Mouse (Mus musculus): ENCODE results near the gene Nuak1. TPM values are rescaled to one million over a fixed set of nuclear protein-coding genes. Genes with fewer than 3 reads are reported as not detected.

Nuak1 gene
- polyA plus RNA-seq, 1 experiment from 2014 or later, result 3.4 TPM

DNA sequence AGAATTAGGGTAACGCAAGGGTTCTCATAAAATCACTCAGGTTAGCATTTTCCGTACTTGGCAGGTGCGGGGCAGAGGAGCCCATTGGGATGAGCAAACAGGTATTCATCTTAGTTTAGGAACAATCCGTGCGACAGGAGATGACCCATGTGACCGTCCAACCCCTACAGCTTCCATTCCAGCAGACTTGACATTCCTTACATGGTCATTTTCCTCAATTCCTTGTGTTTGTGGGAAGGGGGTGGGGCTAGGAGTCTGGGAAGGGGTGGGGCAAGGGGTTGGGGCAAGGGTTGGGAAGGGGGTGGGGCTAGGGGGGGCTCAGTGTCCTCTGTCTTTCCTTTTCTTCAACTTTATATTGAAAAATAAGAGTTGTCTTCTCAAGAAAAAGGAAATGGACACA lies 6.3 kb upstream of the Nuak1 start:
- no peak overlapping the region for H3K4me2 ChIP-seq (replicated peaks)
- WGBS, result 86% methylated on average over 6 of the region's 6 CpGs
- no peaks in the 10 kb centered on the region for H3K9me3 ChIP-seq (replicated peaks)
- H3K36me3 ChIP-seq, result no peaks in the 10 kb centered on the region
- H3K4me1 ChIP-seq, result peaks cover 14% of the 10 kb centered on the region
- H3K27ac ChIP-seq (replicated peaks), result no peak overlapping the region
- H3K4me3 ChIP-seq (replicated peaks), result no peak overlapping the region
- no peak overlapping the region for H3K9ac ChIP-seq
- no peak for ATAC-seq (ENCODE audit: insufficient number of reproducible peaks, low FRiP score, low TSS enrichment, low read depth)
- H3K27me3 ChIP-seq, result no peaks in the 10 kb centered on the region

- H3K36me3 ChIP-seq, result no peaks in the 10 kb centered on the region
- 79% methylated on average over 9 of the region's 9 CpGs for WGBS
- H3K4me3 ChIP-seq (replicated peaks), result no peak overlapping the region
- no peak for ATAC-seq (ENCODE audit: insufficient number of reproducible peaks, low FRiP score, low TSS enrichment, low read depth)
- H3K9ac ChIP-seq, result no peak overlapping the region
- no peaks in the 10 kb centered on the region for H3K27me3 ChIP-seq
- no peak overlapping the region for H3K27ac ChIP-seq (replicated peaks)
- H3K4me2 ChIP-seq (replicated peaks), result no peak overlapping the region
- H3K4me1 ChIP-seq, result peaks cover 21% of the 10 kb centered on the region
- no peaks in the 10 kb centered on the region for H3K9me3 ChIP-seq (replicated peaks)
Observed at GRCm38 (mm10) chr10:84444396-84444795, 4.0 kb upstream of the Nuak1 start.

GRCm38 (mm10) chr10:84441846-84442245 lies 1.4 kb upstream of the Nuak1 start:
- no peaks in the 10 kb centered on the region for H3K27me3 ChIP-seq
- H3K9ac ChIP-seq, result peak overlapping the region; percentile 96; the same call in 1 of the 2 replicates
- peak overlapping the region; percentile 97; the same call in 1 of the 2 replicates for H3K27ac ChIP-seq (replicated peaks)
- no peak for ATAC-seq (ENCODE audit: insufficient number of reproducible peaks, low FRiP score, low TSS enrichment, low read depth)
- no peaks in the 10 kb centered on the region for H3K36me3 ChIP-seq
- H3K4me2 ChIP-seq (replicated peaks), result peak overlapping the region; percentile 64
- H3K4me1 ChIP-seq, result peaks cover 42% of the 10 kb centered on the region
- no peaks in the 10 kb centered on the region for H3K9me3 ChIP-seq (replicated peaks)
- 14% methylated on average over 11 of the region's 11 CpGs for WGBS
- H3K4me3 ChIP-seq (replicated peaks), result peak overlapping the region; percentile 68

- peak overlapping the region; percentile 97 for H3K27ac ChIP-seq (replicated peaks)
- peak overlapping the region; percentile 96 for H3K9ac ChIP-seq
- no peak for ATAC-seq (ENCODE audit: insufficient number of reproducible peaks, low FRiP score, low TSS enrichment, low read depth)
Observed at GRCm38 (mm10) chr10:84441434-84441785, 1.0 kb upstream of the Nuak1 start.

GRCm38 (mm10) chr10:84440181-84440540 lies 236 bp downstream of the Nuak1 start:
- no peaks in the 10 kb centered on the region for H3K36me3 ChIP-seq
- ATAC-seq (ENCODE audit: insufficient number of reproducible peaks, low FRiP score, low TSS enrichment, low read depth), result peak; percentile 17; the same call in 1 of the 2 replicates
- peak overlapping the region; percentile 64 for H3K4me2 ChIP-seq (replicated peaks)
- WGBS, result 0% methylated on average over 29 of the region's 32 CpGs
- peak overlapping the region; percentile 68 for H3K27ac ChIP-seq (replicated peaks)
- no peaks in the 10 kb centered on the region for H3K27me3 ChIP-seq
- H3K4me1 ChIP-seq, result peaks cover 53% of the 10 kb centered on the region
- peak overlapping the region; percentile 96 for H3K9ac ChIP-seq
- no peaks in the 10 kb centered on the region for H3K9me3 ChIP-seq (replicated peaks)
- peak overlapping the region; percentile 68 for H3K4me3 ChIP-seq (replicated peaks)

More at GRCm38 (mm10) chr10:84441434-84441785, 1.0 kb upstream of the Nuak1 start:
- H3K36me3 ChIP-seq, result no peaks in the 10 kb centered on the region
- H3K9me3 ChIP-seq (replicated peaks), result no peaks in the 10 kb centered on the region
- peaks cover 46% of the 10 kb centered on the region for H3K4me1 ChIP-seq
- no peaks in the 10 kb centered on the region for H3K27me3 ChIP-seq
- H3K4me2 ChIP-seq (replicated peaks), result peak overlapping the region; percentile 64
- 0% methylated on average over 7 of the region's 7 CpGs for WGBS
- H3K4me3 ChIP-seq (replicated peaks), result peak overlapping the region; percentile 68

- peak overlapping the region; percentile 64 for H3K4me2 ChIP-seq (replicated peaks)
- H3K36me3 ChIP-seq, result no peaks in the 10 kb centered on the region
- H3K4me3 ChIP-seq (replicated peaks), result peak overlapping the region; percentile 68
- peaks cover 59% of the 10 kb centered on the region for H3K4me1 ChIP-seq
- no peak for ATAC-seq (ENCODE audit: insufficient number of reproducible peaks, low FRiP score, low TSS enrichment, low read depth)
- H3K27ac ChIP-seq (replicated peaks), result peak overlapping the region; percentile 76
- H3K9me3 ChIP-seq (replicated peaks), result no peaks in the 10 kb centered on the region
- H3K27me3 ChIP-seq, result no peaks in the 10 kb centered on the region
- 4% methylated on average over 7 of the region's 7 CpGs for WGBS
- H3K9ac ChIP-seq, result peak overlapping the region; percentile 96; the same call in 1 of the 2 replicates
Observed at GRCm38 (mm10) chr10:84439228-84439596, 1.2 kb downstream of the Nuak1 start.

DNA sequence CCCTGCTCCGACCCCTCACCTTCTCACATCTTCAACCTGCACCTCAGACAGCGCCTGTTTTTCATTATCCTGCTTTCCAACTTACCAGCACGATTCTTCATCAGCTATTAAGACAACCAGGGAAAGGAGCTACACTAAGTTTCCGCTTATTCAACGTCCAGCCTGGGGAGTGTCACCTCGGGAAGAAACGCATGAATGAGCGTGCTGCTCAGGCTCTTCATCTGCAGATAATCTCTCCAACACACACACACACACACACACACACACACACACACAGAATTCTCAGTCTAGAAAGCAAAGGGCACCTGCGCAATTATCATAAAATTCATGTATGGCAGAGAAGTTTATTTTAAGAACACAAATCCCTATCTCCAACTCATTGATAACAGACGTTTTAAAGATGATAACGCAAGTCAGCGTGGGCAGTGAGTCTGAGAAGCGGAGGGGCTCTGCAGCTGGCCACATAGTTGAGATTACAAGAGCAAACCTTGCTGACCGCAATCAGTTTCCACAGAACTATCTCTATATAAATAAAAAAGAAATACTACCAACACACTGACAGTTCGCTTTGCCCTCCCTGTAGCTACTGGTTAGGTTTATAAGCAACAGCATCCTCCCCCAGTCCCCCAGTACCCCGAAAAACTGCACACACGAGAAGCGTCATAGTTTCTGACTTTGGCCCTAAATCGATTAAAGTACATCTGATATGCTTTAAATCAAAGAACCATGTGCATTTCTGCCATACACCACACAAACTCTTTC lies 1.8 kb downstream of the Nuak1 start:
- Histone ChIP-seq H3K9ac (no peak overlapping the region), H3K4me1 (peaks cover 64% of the 10 kb centered on the region), H3K27ac (replicated peaks) (peak overlapping the region; percentile 76), H3K4me2 (replicated peaks) (peak overlapping the region; percentile 64), H3K4me3 (replicated peaks) (peak overlapping the region; percentile 68), H3K27me3 (no peaks in the 10 kb centered on the region), H3K36me3 (no peaks in the 10 kb centered on the region), H3K9me3 (replicated peaks) (no peaks in the 10 kb centered on the region)
- ATAC-seq (ENCODE audit: insufficient number of reproducible peaks, low FRiP score, low TSS enrichment, low read depth), result no peak
- WGBS, result 21% methylated on average over 19 of the region's 19 CpGs

GRCm38 (mm10) chr10:84438049-84438422 lies 2.4 kb downstream of the Nuak1 start:
- ATAC-seq (ENCODE audit: insufficient number of reproducible peaks, low FRiP score, low TSS enrichment, low read depth), result peak; percentile 61
- no peaks in the 10 kb centered on the region for H3K36me3 ChIP-seq
- no peaks in the 10 kb centered on the region for H3K27me3 ChIP-seq
- peak overlapping the region; percentile 68 for H3K4me3 ChIP-seq (replicated peaks)
- peaks cover 71% of the 10 kb centered on the region for H3K4me1 ChIP-seq
- no peaks in the 10 kb centered on the region for H3K9me3 ChIP-seq (replicated peaks)
- no peak overlapping the region for H3K9ac ChIP-seq
- WGBS, result 0% methylated on average over 7 of the region's 7 CpGs
- H3K27ac ChIP-seq (replicated peaks), result peak overlapping the region; percentile 76
- peak overlapping the region; percentile 64 for H3K4me2 ChIP-seq (replicated peaks)

DNA sequence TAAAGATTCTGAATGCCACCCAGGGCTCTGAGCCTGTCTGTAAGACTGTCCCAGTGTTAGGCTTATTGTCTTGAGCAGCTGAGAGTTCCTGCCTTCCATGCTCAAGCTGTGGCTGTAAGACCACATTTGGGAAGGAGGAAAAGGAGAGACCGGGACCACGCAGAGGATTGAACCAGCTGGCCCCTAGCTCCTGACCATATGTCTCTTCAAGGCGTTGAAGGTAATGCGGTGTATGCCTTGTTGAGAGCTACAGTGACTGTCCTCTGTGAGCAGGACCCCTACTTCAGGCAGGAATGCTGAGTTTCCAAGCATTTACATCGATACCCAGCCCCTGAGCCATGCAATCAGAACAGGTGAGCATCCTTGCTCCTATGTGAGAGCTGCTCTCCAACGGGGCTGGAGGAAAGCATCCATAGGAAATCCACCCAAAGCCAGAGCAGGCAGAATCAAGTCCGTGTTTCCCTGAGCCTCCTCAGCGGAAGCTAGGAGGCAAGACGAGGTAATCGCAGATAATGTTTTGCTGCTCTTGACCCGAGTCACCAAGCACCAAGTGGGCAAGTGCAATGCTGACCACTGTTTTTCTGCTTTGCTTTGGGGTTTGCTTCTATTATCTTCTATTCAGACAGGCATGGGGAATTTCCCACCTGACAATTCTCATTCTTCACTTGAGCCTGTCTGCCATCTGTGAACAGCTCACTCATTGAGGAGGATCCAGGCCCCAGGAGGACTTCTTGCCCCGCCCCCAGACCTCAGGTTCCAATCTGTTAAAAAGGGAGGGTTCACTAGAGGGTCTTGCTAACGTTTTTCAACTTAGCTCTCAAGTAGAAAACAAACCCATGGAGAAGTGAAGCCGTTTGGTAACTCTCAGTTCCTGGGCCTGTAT lies 3.0 kb downstream of the Nuak1 start:
- Histone ChIP-seq H3K4me3 (replicated peaks) (peak overlapping the region; percentile 68), H3K9me3 (replicated peaks) (no peaks in the 10 kb centered on the region), H3K27me3 (no peaks in the 10 kb centered on the region), H3K4me2 (replicated peaks) (peak overlapping the region; percentile 64), H3K9ac (no peak overlapping the region), H3K27ac (replicated peaks) (no peak overlapping the region), H3K4me1 (peaks cover 69% of the 10 kb centered on the region), H3K36me3 (no peaks in the 10 kb centered on the region)
- no peak for ATAC-seq (ENCODE audit: insufficient number of reproducible peaks, low FRiP score, low TSS enrichment, low read depth)
- WGBS, result 43% methylated on average over 14 of the region's 14 CpGs

GRCm38 (mm10) chr10:84435930-84436329 lies 4.5 kb downstream of the Nuak1 start:
- peaks cover 8% of the 10 kb centered on the region; the same call in 1 of the 2 replicates for H3K36me3 ChIP-seq
- H3K4me2 ChIP-seq (replicated peaks), result no peak overlapping the region
- H3K4me3 ChIP-seq (replicated peaks), result no peak overlapping the region
- peaks cover 61% of the 10 kb centered on the region for H3K4me1 ChIP-seq
- H3K27me3 ChIP-seq, result no peaks in the 10 kb centered on the region
- WGBS, result 35% methylated on average over 11 of the region's 11 CpGs
- no peak overlapping the region for H3K27ac ChIP-seq (replicated peaks)
- H3K9ac ChIP-seq, result no peak overlapping the region
- ATAC-seq (ENCODE audit: insufficient number of reproducible peaks, low FRiP score, low TSS enrichment, low read depth), result no peak
- no peaks in the 10 kb centered on the region for H3K9me3 ChIP-seq (replicated peaks)

DNA sequence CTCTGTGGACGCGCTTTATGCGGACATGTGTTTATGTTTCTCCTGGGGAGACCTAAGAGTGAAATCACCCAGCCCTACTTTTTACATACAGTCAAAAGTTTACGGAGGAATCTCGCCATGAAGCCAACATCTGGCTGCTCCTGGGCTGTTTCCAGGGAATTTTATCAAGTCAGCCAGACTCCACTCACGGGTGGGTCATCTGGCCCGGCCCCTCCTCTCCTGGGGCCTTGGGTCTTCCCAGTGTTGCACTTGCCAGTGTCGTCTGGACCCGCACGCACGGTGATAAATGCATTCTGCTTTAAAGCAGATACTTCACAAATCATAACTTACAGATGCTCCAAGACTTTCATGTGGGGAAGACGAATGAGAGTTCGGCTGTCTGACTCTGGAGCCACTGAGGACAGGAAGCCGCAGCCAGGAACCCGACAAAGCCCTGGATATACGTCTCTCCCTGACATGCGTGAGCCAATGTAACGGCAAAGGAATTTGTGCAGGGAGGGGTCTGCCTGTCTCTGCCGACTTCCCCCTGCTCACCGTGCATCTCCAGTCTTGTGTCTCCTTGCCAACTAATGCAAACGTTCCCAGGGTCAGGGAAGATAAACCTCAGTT lies 7.1 kb downstream of the Nuak1 start:
- Histone ChIP-seq H3K4me1 (peaks cover 44% of the 10 kb centered on the region), H3K4me2 (replicated peaks) (no peak overlapping the region), H3K27ac (replicated peaks) (0 out of 2 replicates have a peak overlapping the region, but pooled peaks have one; percentile 18), H3K27me3 (no peaks in the 10 kb centered on the region), H3K36me3 (peaks cover 10% of the 10 kb centered on the region; the same call in 1 of the 2 replicates), H3K4me3 (replicated peaks) (no peak overlapping the region), H3K9ac (no peak overlapping the region), H3K9me3 (replicated peaks) (no peaks in the 10 kb centered on the region)
- WGBS, result 48% methylated on average over 21 of the region's 21 CpGs
- ATAC-seq (ENCODE audit: insufficient number of reproducible peaks, low FRiP score, low TSS enrichment, low read depth), result no peak
